Mouse (Mus musculus): ENCODE measurements around the gene Syt14. TPM values are rescaled to one million over a fixed set of nuclear protein-coding genes. Genes with fewer than 3 reads are reported as not detected.

The Syt14 gene
- polyA plus RNA-seq, 1 experiment: 14.7 TPM

GRCm38 (mm10) chr1:193024311-193024710 is 11.3 kb downstream of the Syt14 start:
- H3K27me3 ChIP-seq (ENCODE audit: control insufficient read depth, insufficient read depth, low read length, poor library complexity, severe bottlenecking): no peaks in the 10 kb centered on the region
- no peak overlapping the region for H3K27ac ChIP-seq (ENCODE audit: insufficient read depth, low read length)
- no peaks in the 10 kb centered on the region for H3K4me1 ChIP-seq (ENCODE audit: control insufficient read depth, insufficient read depth, low read length)
- H3K36me3 ChIP-seq (ENCODE audit: control insufficient read depth, insufficient read depth, low read length, poor library complexity, severe bottlenecking): no peaks in the 10 kb centered on the region
- H3K4me3 ChIP-seq (ENCODE audit: low read depth, low read length): no peak overlapping the region
- H3K9ac ChIP-seq (ENCODE audit: low read depth, poor library complexity, severe bottlenecking): no peak overlapping the region
- TF ChIP-seq POLR2A (IDR thresholded peaks at IDR 0.05; ENCODE audit: insufficient read depth, low read length) (no peak), CTCF (IDR thresholded peaks at IDR 0.05; ENCODE audit: low read depth, low read length) (no peak), EP300 (IDR thresholded peaks at IDR 0.05; ENCODE audit: insufficient read depth, low read depth, low read length) (no peak)
- no peaks in the 10 kb centered on the region for H3K9me3 ChIP-seq (replicated peaks; ENCODE audit: control insufficient read depth, insufficient read depth, low read length, poor library complexity, severe bottlenecking)

DNA sequence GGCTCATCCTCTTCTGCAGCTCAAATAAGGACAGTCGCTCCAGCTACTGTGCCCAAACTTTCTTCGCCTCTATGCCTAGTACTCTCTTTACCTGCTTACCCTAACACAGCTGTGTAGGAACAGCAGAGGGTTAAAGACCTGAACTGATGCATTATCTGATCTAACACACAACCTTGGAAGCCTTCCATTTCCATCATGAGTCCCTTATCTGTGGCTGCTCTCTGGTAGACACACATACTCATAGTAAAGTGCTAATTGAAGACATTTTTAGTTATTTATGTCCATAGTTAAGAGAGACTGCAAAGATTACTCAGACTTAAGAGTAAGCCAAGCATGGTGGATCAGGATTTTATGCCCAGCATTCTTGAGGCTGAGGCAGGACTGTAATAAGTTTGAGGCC is 23.2 kb downstream of the Syt14 start:
- H3K27ac ChIP-seq (ENCODE audit: insufficient read depth, low read length): no peak overlapping the region
- no peak for TF ChIP-seq EP300 (IDR thresholded peaks at IDR 0.05; ENCODE audit: insufficient read depth, low read depth, low read length)
- no peak for TF ChIP-seq POLR2A (IDR thresholded peaks at IDR 0.05; ENCODE audit: insufficient read depth, low read length)
- no peak for TF ChIP-seq CTCF (IDR thresholded peaks at IDR 0.05; ENCODE audit: low read depth, low read length)

DNA sequence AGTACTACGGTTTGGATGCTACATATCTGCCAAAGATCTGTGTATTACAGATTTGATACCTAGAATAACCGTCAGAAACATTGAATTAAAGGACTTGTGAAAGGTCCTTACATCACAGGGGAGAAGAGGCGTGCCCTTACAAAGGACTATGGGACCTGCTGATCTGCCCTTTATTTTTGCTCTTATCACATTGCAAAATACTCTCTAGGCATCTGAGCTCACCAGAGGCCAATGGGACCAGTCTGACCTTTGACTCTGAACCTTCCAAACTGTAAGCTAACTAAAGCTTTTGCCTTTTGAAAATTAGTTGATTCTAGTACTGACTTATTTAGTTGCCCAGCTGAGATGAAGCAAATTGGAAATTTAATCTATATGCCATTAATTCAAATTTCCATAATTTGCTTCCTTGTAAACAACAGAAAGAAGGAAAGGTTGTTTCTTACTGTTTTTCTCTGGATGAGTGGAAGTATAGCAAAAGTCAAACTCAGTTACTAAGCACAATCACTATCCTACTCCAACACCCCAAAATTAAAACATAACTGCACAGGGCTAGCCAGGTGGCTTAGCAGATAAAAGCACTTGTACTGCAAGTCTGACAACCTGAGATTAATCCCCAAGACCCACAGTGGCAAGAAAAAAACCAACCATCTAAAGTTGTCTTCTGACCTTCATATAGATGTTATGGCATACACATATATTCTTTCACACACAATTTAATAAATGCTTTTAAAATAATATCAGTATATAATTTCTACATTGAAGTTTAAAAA is 24.4 kb downstream of the Syt14 start:
- no peak overlapping the region for H3K9ac ChIP-seq (ENCODE audit: low read depth, poor library complexity, severe bottlenecking)
- H3K4me3 ChIP-seq (ENCODE audit: low read depth, low read length): no peak overlapping the region
- TF ChIP-seq EP300 (IDR thresholded peaks at IDR 0.05; ENCODE audit: insufficient read depth, low read depth, low read length) (no peak), CTCF (IDR thresholded peaks at IDR 0.05; ENCODE audit: low read depth, low read length) (no peak), POLR2A (IDR thresholded peaks at IDR 0.05; ENCODE audit: insufficient read depth, low read length) (no peak)
- no peak overlapping the region for H3K27ac ChIP-seq (ENCODE audit: insufficient read depth, low read length)
- no peaks in the 10 kb centered on the region for H3K36me3 ChIP-seq (ENCODE audit: control insufficient read depth, insufficient read depth, low read length, poor library complexity, severe bottlenecking)
- no peaks in the 10 kb centered on the region for H3K4me1 ChIP-seq (ENCODE audit: control insufficient read depth, insufficient read depth, low read length)
- no peaks in the 10 kb centered on the region for H3K9me3 ChIP-seq (replicated peaks; ENCODE audit: control insufficient read depth, insufficient read depth, low read length, poor library complexity, severe bottlenecking)
- H3K27me3 ChIP-seq (ENCODE audit: control insufficient read depth, insufficient read depth, low read length, poor library complexity, severe bottlenecking): no peaks in the 10 kb centered on the region

More for the DNA sequence above, 23.2 kb downstream of the Syt14 start:
- Histone ChIP-seq H3K27me3 (ENCODE audit: control insufficient read depth, insufficient read depth, low read length, poor library complexity, severe bottlenecking) (no peaks in the 10 kb centered on the region), H3K9me3 (replicated peaks; ENCODE audit: control insufficient read depth, insufficient read depth, low read length, poor library complexity, severe bottlenecking) (no peaks in the 10 kb centered on the region), H3K9ac (ENCODE audit: low read depth, poor library complexity, severe bottlenecking) (no peak overlapping the region), H3K4me1 (ENCODE audit: control insufficient read depth, insufficient read depth, low read length) (no peaks in the 10 kb centered on the region), H3K4me3 (ENCODE audit: low read depth, low read length) (no peak overlapping the region), H3K36me3 (ENCODE audit: control insufficient read depth, insufficient read depth, low read length, poor library complexity, severe bottlenecking) (no peaks in the 10 kb centered on the region)

GRCm38 (mm10) chr1:193004581-193004980 is 31.0 kb downstream of the Syt14 start:
- Histone ChIP-seq H3K4me3 (ENCODE audit: low read depth, low read length) (no peak overlapping the region), H3K9me3 (replicated peaks; ENCODE audit: control insufficient read depth, insufficient read depth, low read length, poor library complexity, severe bottlenecking) (no peaks in the 10 kb centered on the region), H3K9ac (ENCODE audit: low read depth, poor library complexity, severe bottlenecking) (no peak overlapping the region), H3K4me1 (ENCODE audit: control insufficient read depth, insufficient read depth, low read length) (no peaks in the 10 kb centered on the region), H3K36me3 (ENCODE audit: control insufficient read depth, insufficient read depth, low read length, poor library complexity, severe bottlenecking) (no peaks in the 10 kb centered on the region), H3K27ac (ENCODE audit: insufficient read depth, low read length) (no peak overlapping the region), H3K27me3 (ENCODE audit: control insufficient read depth, insufficient read depth, low read length, poor library complexity, severe bottlenecking) (no peaks in the 10 kb centered on the region)
- TF ChIP-seq EP300 (IDR thresholded peaks at IDR 0.05; ENCODE audit: insufficient read depth, low read depth, low read length) (no peak), CTCF (IDR thresholded peaks at IDR 0.05; ENCODE audit: low read depth, low read length) (no peak), POLR2A (IDR thresholded peaks at IDR 0.05; ENCODE audit: insufficient read depth, low read length) (no peak)

- H3K36me3 ChIP-seq (ENCODE audit: control insufficient read depth, insufficient read depth, low read length, poor library complexity, severe bottlenecking): no peaks in the 10 kb centered on the region
These were observed 31.6 kb downstream of the Syt14 start for GRCm38 (mm10) chr1:193003953-193004352.

DNA sequence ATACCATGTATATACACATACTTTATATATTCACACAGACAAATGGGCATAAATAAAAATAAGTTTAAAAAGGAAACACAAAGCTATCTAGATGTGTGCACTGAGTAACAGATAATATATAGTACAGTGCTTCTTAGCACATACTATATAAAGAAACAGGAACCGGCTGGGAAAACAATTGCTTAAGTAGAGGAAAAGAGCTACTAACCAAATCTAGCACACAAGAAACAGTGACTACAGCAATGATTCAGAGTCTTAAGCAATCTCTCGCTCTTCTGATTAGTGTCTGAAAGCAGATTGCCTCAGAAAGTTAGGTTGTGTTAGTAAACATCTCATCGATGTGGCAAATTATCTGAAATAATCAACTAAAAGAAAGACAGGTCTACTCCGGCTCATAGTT is 33.3 kb downstream of the Syt14 start:
- H3K36me3 ChIP-seq (ENCODE audit: control insufficient read depth, insufficient read depth, low read length, poor library complexity, severe bottlenecking): no peaks in the 10 kb centered on the region
- no peak overlapping the region for H3K9ac ChIP-seq (ENCODE audit: low read depth, poor library complexity, severe bottlenecking)
- no peak overlapping the region for H3K27ac ChIP-seq (ENCODE audit: insufficient read depth, low read length)
- H3K9me3 ChIP-seq (replicated peaks; ENCODE audit: control insufficient read depth, insufficient read depth, low read length, poor library complexity, severe bottlenecking): no peaks in the 10 kb centered on the region
- no peak overlapping the region for H3K4me3 ChIP-seq (ENCODE audit: low read depth, low read length)
- no peaks in the 10 kb centered on the region for H3K4me1 ChIP-seq (ENCODE audit: control insufficient read depth, insufficient read depth, low read length)
- no peak for TF ChIP-seq EP300 (IDR thresholded peaks at IDR 0.05; ENCODE audit: insufficient read depth, low read depth, low read length)
- TF ChIP-seq POLR2A (IDR thresholded peaks at IDR 0.05; ENCODE audit: insufficient read depth, low read length): no peak
- no peak for TF ChIP-seq CTCF (IDR thresholded peaks at IDR 0.05; ENCODE audit: low read depth, low read length)
- no peaks in the 10 kb centered on the region for H3K27me3 ChIP-seq (ENCODE audit: control insufficient read depth, insufficient read depth, low read length, poor library complexity, severe bottlenecking)

More at GRCm38 (mm10) chr1:193003953-193004352, 31.6 kb downstream of the Syt14 start:
- Histone ChIP-seq H3K27me3 (ENCODE audit: control insufficient read depth, insufficient read depth, low read length, poor library complexity, severe bottlenecking) (no peaks in the 10 kb centered on the region), H3K4me3 (ENCODE audit: low read depth, low read length) (no peak overlapping the region), H3K27ac (ENCODE audit: insufficient read depth, low read length) (no peak overlapping the region), H3K4me1 (ENCODE audit: control insufficient read depth, insufficient read depth, low read length) (no peaks in the 10 kb centered on the region), H3K9ac (ENCODE audit: low read depth, poor library complexity, severe bottlenecking) (no peak overlapping the region), H3K9me3 (replicated peaks; ENCODE audit: control insufficient read depth, insufficient read depth, low read length, poor library complexity, severe bottlenecking) (no peaks in the 10 kb centered on the region)
- no peak for TF ChIP-seq POLR2A (IDR thresholded peaks at IDR 0.05; ENCODE audit: insufficient read depth, low read length)
- TF ChIP-seq CTCF (IDR thresholded peaks at IDR 0.05; ENCODE audit: low read depth, low read length): no peak
- no peak for TF ChIP-seq EP300 (IDR thresholded peaks at IDR 0.05; ENCODE audit: insufficient read depth, low read depth, low read length)
